Mouse (Mus musculus) C2C12 (cell line): ENCODE results near the gene Ppef2. TPM values are rescaled to one million over a fixed set of nuclear protein-coding genes. Genes with fewer than 3 reads are reported as not detected.

Experiments
- H3K27me3 ChIP-seq: one replicate; pipeline ENCODE4 v1.6.1; 2011; ENCODE audit not compliant: control insufficient read depth, insufficient read depth, insufficient read length
- H3K36me3 ChIP-seq: one replicate; pipeline ENCODE4 v1.6.1; 2011; ENCODE audit not compliant: control insufficient read depth, insufficient read depth
- H3K4me3 ChIP-seq: one replicate; pipeline ENCODE4 v1.5.1; 2011; ENCODE audit warnings: mild to moderate bottlenecking, control low read depth; ENCODE audit not compliant: poor library complexity, insufficient read depth, severe bottlenecking
- H3K79me2 ChIP-seq: one replicate; pipeline ENCODE4 v1.6.1; 2011; ENCODE audit not compliant: control insufficient read depth, insufficient read depth
- H3K79me3 ChIP-seq: one replicate; pipeline ENCODE4 v1.6.1; 2011; ENCODE audit warnings: low read depth, control low read depth
- H3ac ChIP-seq: one replicate; pipeline ENCODE3; 2011; ENCODE audit warnings: low read depth; ENCODE audit not compliant: control insufficient read depth, insufficient read length
- CEBPB ChIP-seq: IDR thresholded peaks from one replicate; pipeline ENCODE4 v1.6.1; 2011; ENCODE audit warnings: low read depth, mild to moderate bottlenecking, control low read depth, moderate library complexity
- CTCF ChIP-seq: IDR thresholded peaks from one replicate; pipeline ENCODE4 v1.5.1; 2011; ENCODE audit not compliant: control insufficient read depth, insufficient read depth, insufficient read length
- FOSL1 ChIP-seq: IDR thresholded peaks from one replicate; pipeline ENCODE4 v1.8.0; 2011; ENCODE audit warnings: mild to moderate bottlenecking, low read length; ENCODE audit not compliant: poor library complexity, insufficient read depth, severe bottlenecking
- MAX ChIP-seq: IDR thresholded peaks from one replicate; pipeline ENCODE4 v1.6.1; 2011; ENCODE audit warnings: mild to moderate bottlenecking, control low read depth
- MYOD1 ChIP-seq: IDR thresholded peaks from one replicate; pipeline ENCODE4 v1.6.1; 2011; ENCODE audit warnings: low read depth; ENCODE audit not compliant: control insufficient read depth, insufficient read length
- MYOG ChIP-seq: IDR thresholded peaks from one replicate; pipeline ENCODE4 v1.6.1; 2011; ENCODE audit not compliant: control insufficient read depth, insufficient read length; ENCODE audit errors: extremely low read depth
- USF1 ChIP-seq: IDR thresholded peaks from one replicate; pipeline ENCODE4 v1.6.1; 2011; ENCODE audit warnings: low read depth, mild to moderate bottlenecking, control low read depth, moderate library complexity
- polyA plus RNA-seq: library from polyadenylated mRNA; unstranded; fragments of >200 nt; fragmentation: generic; extraction: Trizol; gene quantifications from one replicate; pipeline ENCODE4 v1.2.1, GENCODE M21; 2012; ENCODE audit warnings: missing spikeins

Gene Ppef2
- polyA plus RNA-seq, 1 experiment = not detected

- Histone ChIP-seq H3K27me3 (no peaks in the 10 kb centered on the region), H3K4me3 (no peak overlapping the region), H3K79me2 (no peaks in the 10 kb centered on the region)
Observed at GRCm38 (mm10) chr5:92270496-92270895, 14.4 kb upstream of the Ppef2 start.

GRCm38 (mm10) chr5:92263761-92264359 is 7.8 kb upstream of the Ppef2 start:
- Histone ChIP-seq H3K4me3 (no peak overlapping the region), H3K36me3 (no peaks in the 10 kb centered on the region), H3K27me3 (no peaks in the 10 kb centered on the region), H3K79me2 (no peaks in the 10 kb centered on the region), H3K79me3 (no peaks in the 10 kb centered on the region), H3ac (no peak overlapping the region)
- TF ChIP-seq MYOG (no peak), MAX (no peak), CEBPB (no peak), USF1 (no peak), CTCF (no peak), MYOD1 (no peak), FOSL1 (no peak)

More at GRCm38 (mm10) chr5:92270496-92270895, 14.4 kb upstream of the Ppef2 start:
- H3K36me3 ChIP-seq = no peaks in the 10 kb centered on the region
- no peak overlapping the region for H3ac ChIP-seq
- no peaks in the 10 kb centered on the region for H3K79me3 ChIP-seq
- no peak for TF ChIP-seq MYOG
- no peak for TF ChIP-seq CTCF
- TF ChIP-seq USF1 = no peak
- no peak for TF ChIP-seq MYOD1
- no peak for TF ChIP-seq MAX
- no peak for TF ChIP-seq CEBPB
- no peak for TF ChIP-seq FOSL1

DNA sequence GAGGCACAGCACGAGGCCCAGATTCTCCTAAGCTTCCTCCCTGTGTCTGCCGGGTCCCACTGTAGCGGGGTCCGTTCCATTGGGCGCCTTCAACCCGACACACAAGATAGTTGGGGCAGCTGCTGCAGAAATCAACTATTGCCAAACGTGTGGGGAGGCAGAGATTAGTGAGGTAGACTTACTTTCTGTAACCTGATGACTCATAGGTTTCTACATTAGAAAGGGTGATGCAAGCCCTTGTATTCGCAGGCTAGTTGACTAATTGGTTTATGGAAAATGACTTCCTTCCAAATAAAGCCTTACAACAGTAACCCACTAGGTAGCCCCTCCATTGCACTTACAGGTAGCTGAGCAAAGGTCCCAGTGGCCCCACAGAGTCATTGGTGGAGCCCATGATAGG is 6.6 kb upstream of the Ppef2 start:
- Histone ChIP-seq H3K36me3 (no peaks in the 10 kb centered on the region), H3K4me3 (no peak overlapping the region), H3K79me2 (no peaks in the 10 kb centered on the region), H3K79me3 (no peaks in the 10 kb centered on the region), H3K27me3 (no peaks in the 10 kb centered on the region), H3ac (no peak overlapping the region)
- TF ChIP-seq FOSL1 = no peak
- TF ChIP-seq CTCF = no peak
- TF ChIP-seq USF1 = no peak
- no peak for TF ChIP-seq CEBPB
- TF ChIP-seq MAX = no peak
- no peak for TF ChIP-seq MYOG
- no peak for TF ChIP-seq MYOD1

DNA sequence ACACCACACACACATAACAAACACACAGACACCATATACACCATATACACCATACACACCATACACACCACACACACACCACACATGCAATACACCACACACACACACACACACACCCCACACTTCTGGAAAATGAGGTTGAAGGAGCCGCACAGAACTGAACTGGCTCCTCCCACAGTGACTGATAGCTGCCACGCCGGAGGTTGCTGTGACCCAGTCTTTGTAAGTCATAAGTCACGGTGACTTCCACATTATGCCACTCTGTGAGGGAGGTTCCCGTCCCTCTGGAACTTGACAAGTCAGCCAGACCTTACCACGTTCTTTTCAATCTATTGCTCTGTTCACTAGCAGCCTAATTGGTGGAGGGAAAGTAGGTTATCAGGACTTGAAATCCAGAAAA is 1.6 kb downstream of the Ppef2 start:
- no peak for TF ChIP-seq FOSL1
- no peak for TF ChIP-seq CTCF
- no peak for TF ChIP-seq MYOG
- TF ChIP-seq USF1 = no peak
- no peak for TF ChIP-seq CEBPB
- no peak for TF ChIP-seq MAX
- TF ChIP-seq MYOD1 = no peak
- Histone ChIP-seq H3K36me3 (no peaks in the 10 kb centered on the region), H3K79me2 (no peaks in the 10 kb centered on the region), H3K79me3 (no peaks in the 10 kb centered on the region), H3ac (no peak overlapping the region), H3K27me3 (no peaks in the 10 kb centered on the region), H3K4me3 (no peak overlapping the region)

- Histone ChIP-seq H3ac (no peak overlapping the region), H3K79me3 (no peaks in the 10 kb centered on the region), H3K4me3 (no peak overlapping the region), H3K36me3 (no peaks in the 10 kb centered on the region), H3K27me3 (no peaks in the 10 kb centered on the region), H3K79me2 (no peaks in the 10 kb centered on the region)
- TF ChIP-seq CTCF = no peak
- TF ChIP-seq MYOD1 = no peak
- no peak for TF ChIP-seq MAX
- TF ChIP-seq USF1 = no peak
- no peak for TF ChIP-seq MYOG
- no peak for TF ChIP-seq FOSL1
- TF ChIP-seq CEBPB = no peak
Observed at GRCm38 (mm10) chr5:92252797-92253343, 3.2 kb downstream of the Ppef2 start.

DNA sequence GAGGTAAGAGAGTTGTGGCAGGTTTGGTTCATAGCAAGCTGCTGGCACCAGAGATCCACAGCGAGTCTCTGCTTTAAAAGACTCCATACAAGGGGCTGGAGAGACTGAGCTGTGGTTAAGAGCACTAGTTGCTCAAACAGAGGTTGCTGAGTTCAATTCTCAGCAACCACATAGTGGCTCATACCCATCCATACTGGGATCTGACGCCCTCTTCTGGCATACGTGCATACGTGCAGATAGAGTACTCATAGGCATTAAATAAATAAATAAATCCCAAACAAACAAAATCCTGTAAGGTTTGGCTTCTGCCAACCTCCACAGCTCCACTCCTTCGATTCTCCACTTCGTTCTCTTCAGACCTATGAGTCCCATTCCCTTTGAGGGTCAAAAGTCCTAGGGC is 4.0 kb downstream of the Ppef2 start:
- H3K4me3 ChIP-seq = no peak overlapping the region
- no peaks in the 10 kb centered on the region for H3K27me3 ChIP-seq
- H3K79me3 ChIP-seq = no peaks in the 10 kb centered on the region
- H3K36me3 ChIP-seq = no peaks in the 10 kb centered on the region
- TF ChIP-seq MAX = no peak
- no peak for TF ChIP-seq MYOD1
- TF ChIP-seq CEBPB = no peak
- no peak for TF ChIP-seq CTCF
- no peak for TF ChIP-seq USF1
- no peak for TF ChIP-seq MYOG
- TF ChIP-seq FOSL1 = no peak
- no peaks in the 10 kb centered on the region for H3K79me2 ChIP-seq
- H3ac ChIP-seq = no peak overlapping the region
